Mouse (Mus musculus) stomach, embryonic 15.5 days (tissue): ENCODE results near the gene Ubqln4. TPM values are rescaled to one million over a fixed set of nuclear protein-coding genes. Genes with fewer than 3 reads are reported as not detected.

ENCODE experiments used
- ATAC-seq: fragments of 200-750 bp; cut with Nextera tagmentation; 2 replicates; pipeline ENCODE4 v1.8.0; 2017; ENCODE audit warnings: low read depth, moderate number of reproducible peaks, moderate TSS enrichment; ENCODE audit not compliant: insufficient read depth, low FRiP score
- H3K27ac ChIP-seq: fragments of 300-500 bp; sonication (generic); 2 replicates; pipeline ENCODE4 v1.5.1; 2015; ENCODE audit warnings: mild to moderate bottlenecking, inconsistent platforms
- H3K27me3 ChIP-seq: fragments of 300-500 bp; sonication (generic); replicated peaks from 2 replicates; pipeline ENCODE4 v1.6.1; 2015; ENCODE audit warnings: inconsistent platforms
- H3K36me3 ChIP-seq: fragments of 300-500 bp; sonication (generic); 2 replicates; pipeline ENCODE4 v1.6.1; 2015; ENCODE audit warnings: inconsistent platforms
- H3K4me1 ChIP-seq: fragments of 300-500 bp; sonication (generic); 2 replicates; pipeline ENCODE4 v1.6.1; 2015; ENCODE audit warnings: inconsistent platforms
- H3K4me2 ChIP-seq: fragments of 300-500 bp; sonication (generic); 2 replicates; pipeline ENCODE4 v1.6.1; 2015; ENCODE audit warnings: mild to moderate bottlenecking, inconsistent platforms
- H3K4me3 ChIP-seq: fragments of 300-500 bp; sonication (generic); replicated peaks from 2 replicates; pipeline ENCODE4 v1.5.1; 2015; ENCODE audit warnings: inconsistent platforms
- H3K9ac ChIP-seq: fragments of 300-500 bp; sonication (generic); 2 replicates; pipeline ENCODE4 v1.6.1; 2015; ENCODE audit warnings: inconsistent platforms
- H3K9me3 ChIP-seq: fragments of 300-500 bp; sonication (generic); 2 replicates; pipeline ENCODE4 v1.6.1; 2016; ENCODE audit warnings: inconsistent platforms
- WGBS: fragments of 180-500 bp; shearing (Covaris S2); methylation state at CpG from one replicate; pipeline ENCODE4 v1.1.7; 2015; 5-methylcytosine and 5-hydroxymethylcytosine counted together
- polyA plus RNA-seq: library from polyadenylated mRNA; unstranded; fragments of >200 nt; fragmentation: Nextera tagmentation; extraction: Ambion mirVana; gene quantifications from 2 replicates; pipeline ENCODE4 v1.2.1, GENCODE M21; 2015

The Ubqln4 gene
- polyA plus RNA-seq, 1 experiment from 2014 or later = 40.2 TPM

- Histone ChIP-seq H3K4me1 (peaks cover 35% of the 10 kb centered on the region), H3K27me3 (no peaks in the 10 kb centered on the region), H3K4me2 (peak overlapping the region; percentile 16; the same call in 1 of the 2 replicates), H3K4me3 (no peak overlapping the region), H3K27ac (peak overlapping the region; percentile 59), H3K9ac (peak overlapping the region; percentile 16; the same call in 1 of the 2 replicates), H3K9me3 (no peaks in the 10 kb centered on the region), H3K36me3 (0 out of 2 replicates have a peak, but pooled peaks cover 5% of the 10 kb centered on the region)
- ATAC-seq = no peak
- WGBS = 46% methylated on average over 8 of the region's 8 CpGs
Measured at GRCm38 (mm10) chr3:88527565-88527964, 26.0 kb upstream of the Ubqln4 start.

GRCm38 (mm10) chr3:88528646-88529045 is 24.9 kb upstream of the Ubqln4 start:
- Histone ChIP-seq H3K27me3 (no peaks in the 10 kb centered on the region), H3K9me3 (no peaks in the 10 kb centered on the region), H3K27ac (no peak overlapping the region), H3K4me2 (no peak overlapping the region), H3K4me1 (peaks cover 38% of the 10 kb centered on the region), H3K4me3 (no peak overlapping the region), H3K36me3 (no peaks in the 10 kb centered on the region), H3K9ac (no peak overlapping the region)
- WGBS = 78% methylated on average over 11 of the region's 11 CpGs
- no peak for ATAC-seq

GRCm38 (mm10) chr3:88529204-88530000 is 24.2 kb upstream of the Ubqln4 start:
- H3K4me1 ChIP-seq = peaks cover 45% of the 10 kb centered on the region
- peak overlapping the region; percentile 21; the same call in 1 of the 2 replicates for H3K27ac ChIP-seq
- peak overlapping the region; percentile 90 for H3K4me3 ChIP-seq
- H3K27me3 ChIP-seq = no peaks in the 10 kb centered on the region
- H3K4me2 ChIP-seq = peak overlapping the region; percentile 73
- no peaks in the 10 kb centered on the region for H3K36me3 ChIP-seq
- H3K9ac ChIP-seq = no peak overlapping the region
- ATAC-seq = no peak
- 44% methylated on average over 7 of the region's 7 CpGs for WGBS
- no peaks in the 10 kb centered on the region for H3K9me3 ChIP-seq

- Histone ChIP-seq H3K27me3 (no peaks in the 10 kb centered on the region), H3K9ac (peak overlapping the region; percentile 19; the same call in 1 of the 2 replicates), H3K4me1 (peaks cover 54% of the 10 kb centered on the region), H3K36me3 (no peaks in the 10 kb centered on the region), H3K27ac (peak overlapping the region; percentile 94), H3K4me3 (peak overlapping the region; percentile 90), H3K4me2 (peak overlapping the region; percentile 73), H3K9me3 (no peaks in the 10 kb centered on the region)
- ATAC-seq = no peak
- 12% methylated on average over 11 of the region's 11 CpGs for WGBS
Measured at GRCm38 (mm10) chr3:88530082-88530864, 23.3 kb upstream of the Ubqln4 start.

GRCm38 (mm10) chr3:88531348-88532298 is 21.9 kb upstream of the Ubqln4 start:
- Histone ChIP-seq H3K4me2 (peak overlapping the region; percentile 73), H3K9ac (peak overlapping the region; percentile 87), H3K27ac (peak overlapping the region; percentile 94), H3K4me3 (peak overlapping the region; percentile 90), H3K27me3 (no peaks in the 10 kb centered on the region), H3K36me3 (no peaks in the 10 kb centered on the region), H3K9me3 (no peaks in the 10 kb centered on the region), H3K4me1 (peaks cover 62% of the 10 kb centered on the region)
- ATAC-seq = peak; percentile 78
- WGBS = under 1% methylated on average over 61 of the region's 63 CpGs

- H3K27ac ChIP-seq = peak within 1 kb of the TSS; percentile 94
- peak within 1 kb of the TSS; percentile 90 for H3K4me3 ChIP-seq
- H3K36me3 ChIP-seq = peaks cover 4% of the 10 kb centered on the region; the same call in 1 of the 2 replicates
- H3K4me1 ChIP-seq = peaks cover 68% of the 10 kb centered on the region
- 0% methylated on average over 13 of the region's 31 CpGs for WGBS
- no peaks in the 10 kb centered on the region for H3K9me3 ChIP-seq
- peak within 1 kb of the TSS; percentile 87 for H3K9ac ChIP-seq
- peak within 1 kb of the TSS; percentile 73 for H3K4me2 ChIP-seq
- H3K27me3 ChIP-seq = no peaks in the 10 kb centered on the region
- ATAC-seq = no peak
Measured at GRCm38 (mm10) chr3:88532299-88532674, 21.3 kb upstream of the Ubqln4 start, which contains the start of gene Mex3a. Gene Mex3a, plus strand, starts transcription at chr3:88532395.

GRCm38 (mm10) chr3:88532689-88533511 is 20.7 kb upstream of the Ubqln4 start:
- Histone ChIP-seq H3K27me3 (no peaks in the 10 kb centered on the region), H3K4me1 (peaks cover 68% of the 10 kb centered on the region), H3K4me2 (peak overlapping the region; percentile 73), H3K9me3 (no peaks in the 10 kb centered on the region), H3K4me3 (peak overlapping the region; percentile 90), H3K27ac (peak overlapping the region; percentile 94), H3K9ac (peak overlapping the region; percentile 87), H3K36me3 (peaks cover 8% of the 10 kb centered on the region)
- peak; percentile 11 for ATAC-seq
- WGBS = under 1% methylated on average over 39 of the region's 40 CpGs

GRCm38 (mm10) chr3:88533706-88534105 is 19.9 kb upstream of the Ubqln4 start:
- Histone ChIP-seq H3K4me1 (peaks cover 71% of the 10 kb centered on the region), H3K27me3 (no peaks in the 10 kb centered on the region), H3K4me3 (peak overlapping the region; percentile 90), H3K27ac (peak overlapping the region; percentile 94), H3K9me3 (no peaks in the 10 kb centered on the region), H3K4me2 (peak overlapping the region; percentile 73), H3K36me3 (peaks cover 16% of the 10 kb centered on the region), H3K9ac (peak overlapping the region; percentile 87)
- no peak for ATAC-seq
- 2% methylated on average over 4 of the region's 5 CpGs for WGBS

- H3K27me3 ChIP-seq = no peaks in the 10 kb centered on the region
- peaks cover 19% of the 10 kb centered on the region for H3K36me3 ChIP-seq
- no peaks in the 10 kb centered on the region for H3K9me3 ChIP-seq
- H3K4me2 ChIP-seq = peak overlapping the region; percentile 73
- no peak for ATAC-seq
- no peak overlapping the region for H3K9ac ChIP-seq
- H3K4me1 ChIP-seq = peaks cover 68% of the 10 kb centered on the region
- 31% methylated on average over 3 of the region's 3 CpGs for WGBS
- no peak overlapping the region for H3K27ac ChIP-seq
- peak overlapping the region; percentile 90 for H3K4me3 ChIP-seq
Measured at GRCm38 (mm10) chr3:88535005-88535404, 18.6 kb upstream of the Ubqln4 start.

- Histone ChIP-seq H3K36me3 (peaks cover 25% of the 10 kb centered on the region), H3K9ac (no peak overlapping the region), H3K9me3 (no peaks in the 10 kb centered on the region), H3K27me3 (no peaks in the 10 kb centered on the region), H3K4me2 (peak overlapping the region; percentile 73), H3K4me1 (peaks cover 64% of the 10 kb centered on the region), H3K4me3 (no peak overlapping the region), H3K27ac (no peak overlapping the region)
- ATAC-seq = no peak
- 53% methylated on average over 4 of the region's 4 CpGs for WGBS
Measured at GRCm38 (mm10) chr3:88535527-88535926, 18.0 kb upstream of the Ubqln4 start.
